Mouse (Mus musculus) brain, embryonic 14.5 days (tissue): Measurements from ENCODE around the gene Myt1. TPM values are rescaled to one million over a fixed set of nuclear protein-coding genes. Genes with fewer than 3 reads are reported as not detected.

Source experiments
- DNase-seq: peaks from one replicate; pipeline ENCODE4 v3.0.0-alpha.2; 2011; ENCODE audit warnings: low read depth
- CTCF ChIP-seq: fragments of 200-500 bp; IDR thresholded peaks from 2 replicates; pipeline ENCODE4 v1.5.1; 2012; ENCODE audit warnings: inconsistent platforms, mild to moderate bottlenecking, moderate library complexity, borderline replicate concordance; ENCODE audit not compliant: insufficient read depth, insufficient read length; ENCODE audit errors: extremely low read depth
- POLR2A ChIP-seq: fragments of 200-500 bp; IDR thresholded peaks from 2 replicates; pipeline ENCODE4 v1.6.1; 2012; ENCODE audit warnings: mild to moderate bottlenecking, inconsistent platforms, borderline replicate concordance; ENCODE audit not compliant: poor library complexity, insufficient read depth, insufficient read length, severe bottlenecking; ENCODE audit errors: extremely low read depth
- polyA plus RNA-seq: library from polyadenylated mRNA; depleted of rRNA; stranded (reverse); fragments of >200 nt; gene quantifications from 2 replicates; pipeline ENCODE4 v1.2.3, GENCODE M21; 2012

Gene Myt1
- polyA plus RNA-seq, 1 experiment: 65.4 TPM

- peak; percentile 94 for DNase-seq
- TF ChIP-seq CTCF: no peak
- no peak for TF ChIP-seq POLR2A
Observed at GRCm38 (mm10) chr2:181763886-181764527, 875 bp downstream of the Myt1 start.

GRCm38 (mm10) chr2:181764600-181764999 lies 1.5 kb downstream of the Myt1 start:
- TF ChIP-seq POLR2A: no peak
- no peak for TF ChIP-seq CTCF
- DNase-seq: peak; percentile 90

GRCm38 (mm10) chr2:181765251-181765650 lies 2.1 kb downstream of the Myt1 start:
- TF ChIP-seq CTCF: no peak
- TF ChIP-seq POLR2A: no peak
- peak; percentile 74 for DNase-seq

GRCm38 (mm10) chr2:181766672-181767557 lies 3.8 kb downstream of the Myt1 start:
- TF ChIP-seq CTCF (no peak), POLR2A (peak; percentile 21; the same call in 1 of the 2 replicates)
- DNase-seq: peak; percentile 96

- TF ChIP-seq POLR2A (no peak), CTCF (no peak)
- peak; percentile 37 for DNase-seq
Observed at GRCm38 (mm10) chr2:181768451-181768850, 5.3 kb downstream of the Myt1 start.

GRCm38 (mm10) chr2:181769397-181769796 lies 6.3 kb downstream of the Myt1 start:
- peak; percentile 49 for DNase-seq
- TF ChIP-seq CTCF (no peak), POLR2A (no peak)

GRCm38 (mm10) chr2:181773203-181773602 lies 10.1 kb downstream of the Myt1 start:
- TF ChIP-seq POLR2A (no peak), CTCF (no peak)
- DNase-seq: no peak

GRCm38 (mm10) chr2:181775786-181776185 lies 12.7 kb downstream of the Myt1 start:
- TF ChIP-seq CTCF (no peak), POLR2A (no peak)
- DNase-seq: no peak

GRCm38 (mm10) chr2:181777715-181778114 lies 14.6 kb downstream of the Myt1 start:
- TF ChIP-seq CTCF: no peak
- no peak for TF ChIP-seq POLR2A
- no peak for DNase-seq

GRCm38 (mm10) chr2:181781421-181781820 lies 18.3 kb downstream of the Myt1 start:
- DNase-seq: peak; percentile 70
- TF ChIP-seq CTCF (no peak), POLR2A (no peak)

GRCm38 (mm10) chr2:181787852-181788251 lies 24.7 kb downstream of the Myt1 start:
- TF ChIP-seq POLR2A: no peak
- no peak for TF ChIP-seq CTCF
- peak; percentile 71 for DNase-seq
